Comparison of ENCODE assay signal across 14 mouse cellular contexts in genomic region chr11:120488516-120488915, GRCm38 (mm10). TPM values are rescaled to one million over a fixed set of nuclear protein-coding genes. Genes with fewer than 3 reads are reported as not detected.
A peak's percentile ranks its signal among the peaks of the same experiment; 100 is the strongest.
DNase-seq lines count a peak whose midpoint lies in the region; ATAC-seq and TF ChIP-seq lines count a peak whose summit lies in the region.
"Had no signal": no experiment of that assay in that cellular context is flagged by ENCODE, and none has a peak within 500 bp of the region (broad histone marks: within the 10 kb centered on the region; RNA-seq: fewer than 3 reads in every experiment).

No protein-coding gene starts in this region.

- no peak overlapping the region for H3K9ac ChIP-seq in intestine, embryonic 16.5 days (ENCODE audit: low read depth, low read length)
- no peak overlapping the region for H3K9ac ChIP-seq in intestine, embryonic 15.5 days
- no peak overlapping the region for H3K9ac ChIP-seq in liver, embryonic 13.5 days
- no peak overlapping the region for H3K9ac ChIP-seq in liver, embryonic 11.5 days (ENCODE audit: low read depth, low read length)
- no peak overlapping the region for H3K9ac ChIP-seq in MEL (ENCODE audit: control insufficient read depth, low read depth, low read length, poor library complexity, severe bottlenecking)
- H3K9ac ChIP-seq: forebrain, embryonic 13.5 days; stomach, embryonic 15.5 days had no signal

- no peaks in the 10 kb centered on the region for H3K27me3 ChIP-seq in intestine, embryonic 16.5 days (replicated peaks; ENCODE audit: control insufficient read depth, insufficient read depth, low read length)
- H3K27me3 ChIP-seq in intestine, embryonic 15.5 days (replicated peaks): no peaks in the 10 kb centered on the region
- no peaks in the 10 kb centered on the region for H3K27me3 ChIP-seq in liver, embryonic 13.5 days
- H3K27me3 ChIP-seq in liver, embryonic 11.5 days (replicated peaks; ENCODE audit: control insufficient read depth, insufficient read depth, low read length): no peaks in the 10 kb centered on the region
- H3K27me3 ChIP-seq in MEL (ENCODE audit: control insufficient read depth in 1 of 2, insufficient read depth in 2 of 2, low read length in 2 of 2): no peaks in the 10 kb centered on the region
- H3K27me3 ChIP-seq in small intestine, adult 2 months (ENCODE audit: control insufficient read depth, insufficient read depth, low read length): no peaks in the 10 kb centered on the region
- H3K27me3 ChIP-seq: forebrain, embryonic 13.5 days; Patski; stomach, embryonic 15.5 days had no signal

- peaks cover 46% of the 10 kb centered on the region for H3K4me1 ChIP-seq in intestine, embryonic 16.5 days (ENCODE audit: control insufficient read depth, insufficient read depth, low read length)
- peaks cover 44% of the 10 kb centered on the region for H3K4me1 ChIP-seq in intestine, embryonic 15.5 days (replicated peaks)
- peaks cover 88% of the 10 kb centered on the region for H3K4me1 ChIP-seq in liver, embryonic 13.5 days (replicated peaks)
- H3K4me1 ChIP-seq in liver, embryonic 11.5 days (replicated peaks; ENCODE audit: control insufficient read depth, insufficient read depth, low read length): peaks cover 52% of the 10 kb centered on the region
- peaks cover 3 to 32% of the 10 kb centered on the region in 2 experiments; a peak in 3 of 4 replicates for H3K4me1 ChIP-seq in MEL (ENCODE audit: control insufficient read depth in 1 of 2, insufficient read depth in 2 of 2, low read length in 2 of 2)
- H3K4me1 ChIP-seq in small intestine, adult 2 months (ENCODE audit: control insufficient read depth, insufficient read depth, insufficient read length, low read length): peaks cover 28% of the 10 kb centered on the region

- no peak overlapping the region for H3K4me2 ChIP-seq in intestine, embryonic 16.5 days (ENCODE audit: low read depth, low read length)
- H3K4me2 ChIP-seq in intestine, embryonic 15.5 days (replicated peaks): no peak overlapping the region
- no peak overlapping the region for H3K4me2 ChIP-seq in liver, embryonic 13.5 days
- no peak overlapping the region for H3K4me2 ChIP-seq in liver, embryonic 11.5 days
- H3K4me2 ChIP-seq: forebrain, embryonic 13.5 days; stomach, embryonic 15.5 days had no signal

- peaks cover 15% of the 10 kb centered on the region for H3K36me3 ChIP-seq in intestine, embryonic 16.5 days (ENCODE audit: control insufficient read depth, insufficient read depth, low read length)
- peaks cover 7% of the 10 kb centered on the region; the same call in 1 of the 2 replicates for H3K36me3 ChIP-seq in intestine, embryonic 15.5 days
- peaks cover 50% of the 10 kb centered on the region for H3K36me3 ChIP-seq in liver, embryonic 13.5 days
- peaks cover 37% of the 10 kb centered on the region for H3K36me3 ChIP-seq in liver, embryonic 11.5 days (ENCODE audit: control insufficient read depth, insufficient read depth, low read length)
- H3K36me3 ChIP-seq in MEL (ENCODE audit: control insufficient read depth in 1 of 2, insufficient read depth in 2 of 2, low read length in 2 of 2): peaks cover 7 to 21% of the 10 kb centered on the region in 2 experiments
- H3K36me3 ChIP-seq in small intestine, adult 2 months (ENCODE audit: control insufficient read depth, insufficient read depth, low read length): peaks cover 28% of the 10 kb centered on the region

- no peak for DNase-seq in liver, embryonic 13.5 days
- no peak for DNase-seq in liver, embryonic 11.5 days (ENCODE audit: low spot score)
- peak; percentile 64 for DNase-seq in MEL (ENCODE audit: low read depth, low spot score)
- DNase-seq in heart, adult 8-10 months (ENCODE audit: low spot score): no peak
- DNase-seq: gastrocnemius, postnatal 14 days; right cerebral cortex, postnatal 14 days had no signal

- ATAC-seq in intestine, embryonic 16.5 days: no peak
- no peak for ATAC-seq in intestine, embryonic 15.5 days
- no peak for ATAC-seq in liver, embryonic 13.5 days (ENCODE audit: low read depth)
- ATAC-seq in liver, embryonic 11.5 days (replicated peaks; ENCODE audit: low FRiP score): no peak
- no peak for ATAC-seq in megakaryocyte, adult 5-6 weeks (ENCODE audit: poor library complexity, severe bottlenecking)
- ATAC-seq: midbrain, embryonic 16.5 days; Patski had no signal

- TF ChIP-seq CTCF in MEL (IDR thresholded peaks at IDR 0.05 in 2 of 3, conservative IDR thresholded peaks at IDR 0.05 in 1 of 3; ENCODE audit: control insufficient read depth in 1 of 3, insufficient read depth in 1 of 3, low read depth in 2 of 3, low read length in 3 of 3, poor library complexity in 1 of 3, severe bottlenecking in 1 of 3): peak in 2 of 3 experiments; percentile 8 to 43; a peak in 2 of 6 replicates
- peak; percentile 8; the same call in 1 of the 2 replicates for TF ChIP-seq CTCF in small intestine, adult 2 months (IDR thresholded peaks at IDR 0.05; ENCODE audit: extremely low read depth, insufficient read length, insufficient replicate concordance, low read depth, low read length)

- 63% methylated on average over 4 of the region's 4 CpGs for WGBS in intestine, embryonic 16.5 days
- 64% methylated on average over 4 of the region's 4 CpGs for WGBS in intestine, embryonic 15.5 days
- WGBS in liver, embryonic 13.5 days (ENCODE audit: insufficient replicate concordance): 69% methylated on average over 4 of the region's 4 CpGs
- 76% methylated on average over 4 of the region's 4 CpGs for WGBS in liver, embryonic 11.5 days
- 45% methylated on average over 4 of the region's 4 CpGs for whole genome bisulfite sequencing in small intestine, adult 2 months

- no peak for TF ChIP-seq EP300 in MEL (IDR thresholded peaks at IDR 0.05; ENCODE audit: low read depth in 1 of 2, low read length in 2 of 2)

- H3K9me3 ChIP-seq in intestine, embryonic 16.5 days (ENCODE audit: control insufficient read depth, low read length): no peaks in the 10 kb centered on the region
- no peaks in the 10 kb centered on the region for H3K9me3 ChIP-seq in intestine, embryonic 15.5 days
- H3K9me3 ChIP-seq in liver, embryonic 13.5 days (replicated peaks): no peaks in the 10 kb centered on the region
- H3K9me3 ChIP-seq in liver, embryonic 11.5 days (ENCODE audit: control insufficient read depth, low read length): no peaks in the 10 kb centered on the region
- H3K9me3 ChIP-seq in MEL (replicated peaks; ENCODE audit: insufficient read depth, low read length): no peaks in the 10 kb centered on the region
- H3K9me3 ChIP-seq: forebrain, embryonic 13.5 days; stomach, embryonic 15.5 days had no signal

- H3K27ac ChIP-seq in intestine, embryonic 16.5 days (ENCODE audit: low read length): peak overlapping the region; percentile 62
- no peak overlapping the region; the same call in 1 of the 2 replicates for H3K27ac ChIP-seq in intestine, embryonic 15.5 days
- peak overlapping the region; percentile 24; the same call in 1 of the 2 replicates for H3K27ac ChIP-seq in liver, embryonic 13.5 days
- H3K27ac ChIP-seq in liver, embryonic 11.5 days (ENCODE audit: low read depth, low read length): no peak overlapping the region
- no peak overlapping the region for H3K27ac ChIP-seq in MEL (ENCODE audit: control insufficient read depth, low read depth, low read length)
- H3K27ac ChIP-seq in small intestine, adult 2 months (ENCODE audit: insufficient read depth, low read depth, low read length): peak overlapping the region; percentile 70
- H3K27ac ChIP-seq: forebrain, embryonic 13.5 days had no signal

- no peak for TF ChIP-seq RAD21 in MEL (IDR thresholded peaks at IDR 0.05; ENCODE audit: low read depth, low read length)

- H3K4me3 ChIP-seq in intestine, embryonic 16.5 days (ENCODE audit: low read length): no peak overlapping the region
- H3K4me3 ChIP-seq in intestine, embryonic 15.5 days (replicated peaks): no peak overlapping the region
- no peak overlapping the region for H3K4me3 ChIP-seq in liver, embryonic 13.5 days (replicated peaks)
- H3K4me3 ChIP-seq in liver, embryonic 11.5 days (ENCODE audit: low read depth, low read length): no peak overlapping the region
- H3K4me3 ChIP-seq in MEL (ENCODE audit: control insufficient read depth in 1 of 2, insufficient read depth in 1 of 2, low read depth in 2 of 2, low read length in 2 of 2): no peak overlapping the region
- no peak overlapping the region for H3K4me3 ChIP-seq in small intestine, adult 2 months (ENCODE audit: low read depth, low read length)
- H3K4me3 ChIP-seq: forebrain, embryonic 13.5 days; stomach, embryonic 15.5 days had no signal

- TF ChIP-seq POLR2A in MEL (IDR thresholded peaks at IDR 0.05; ENCODE audit: control insufficient read depth in 1 of 2, insufficient read depth in 1 of 2, low read depth in 1 of 2, low read length in 2 of 2, poor library complexity in 1 of 2): no peak
- no peak for TF ChIP-seq POLR2A in small intestine, adult 2 months (IDR thresholded peaks at IDR 0.05; ENCODE audit: low read depth, low read length)

- H3K79me2 ChIP-seq in MEL (ENCODE audit: control insufficient read depth, insufficient read depth, low read length, poor library complexity): peaks cover 49% of the 10 kb centered on the region

RNA-seq across cellular contexts. Expression of gene Slc25a10, which starts 3.1 kb away (rescaled TPM):
- polyA plus RNA-seq in intestine, embryonic 16.5 days (2015; fragmentation: Nextera tagmentation; extraction: Ambion mirVana): 104 and 108 TPM in 2 replicates
- 79.1 and 90.1 TPM in 2 replicates for polyA plus RNA-seq in intestine, embryonic 15.5 days (2015; fragmentation: Nextera tagmentation; extraction: Ambion mirVana)
- polyA plus RNA-seq in liver, embryonic 13.5 days (2015; fragmentation: Nextera tagmentation; extraction: Ambion mirVana): 42.2 and 44.1 TPM in 2 replicates
- polyA plus RNA-seq in liver, embryonic 11.5 days (2014; fragmentation: Nextera tagmentation; extraction: Ambion mirVana): 65.5 and 70.6 TPM in 2 replicates
- total RNA-seq in MEL (2012; rRNA removed): 40.4 and 52.0 TPM in 2 replicates
- polyA plus RNA-seq in MEL (2012; ENCODE audit: insufficient read depth in 1 of 2, insufficient read length in 2 of 2, low read depth in 1 of 2, low replicate concordance in 2 of 2, missing spikeins in 1 of 2): 10 to 100 TPM in 1 of 2 experiments, not detected in 1; 53.6 TPM
- polyA plus RNA-seq in small intestine, adult 2 months (2012; rRNA removed): 298 and 416 TPM in 2 replicates
- 10 to 100 TPM; 13.7 to 19.4 (median 16.0) TPM for total RNA-seq in heart, adult 8-10 months (2022)
- 9.3 and 14.7 TPM in 2 replicates for total RNA-seq in megakaryocyte, adult 5-6 weeks (2015)
- total RNA-seq in megakaryocyte, adult 5-6 weeks (2017): 12.8 and 17.2 TPM in 2 replicates

RNA-seq across cellular contexts. Expression of gene Mrpl12, which starts 4.1 kb away (rescaled TPM):
- 228 and 239 TPM in 2 replicates for polyA plus RNA-seq in intestine, embryonic 16.5 days (2015; fragmentation: Nextera tagmentation; extraction: Ambion mirVana)
- polyA plus RNA-seq in intestine, embryonic 15.5 days (2015; fragmentation: Nextera tagmentation; extraction: Ambion mirVana): 222 and 231 TPM in 2 replicates
- polyA plus RNA-seq in liver, embryonic 13.5 days (2015; fragmentation: Nextera tagmentation; extraction: Ambion mirVana): 142 and 150 TPM in 2 replicates
- 252 and 266 TPM in 2 replicates for polyA plus RNA-seq in liver, embryonic 11.5 days (2014; fragmentation: Nextera tagmentation; extraction: Ambion mirVana)
- total RNA-seq in MEL (2012; rRNA removed): 401 and 457 TPM in 2 replicates
- polyA plus RNA-seq in MEL (2012; ENCODE audit: insufficient read depth in 1 of 2, insufficient read length in 2 of 2, low read depth in 1 of 2, low replicate concordance in 2 of 2, missing spikeins in 1 of 2): 100 to 1,000 TPM; 374 to 461 TPM
- polyA plus RNA-seq in small intestine, adult 2 months (2012; rRNA removed): 130 and 155 TPM in 2 replicates
- total RNA-seq in heart, adult 8-10 months (2022): 100 to 1,000 TPM; 233 to 251 (median 242) TPM
- total RNA-seq in megakaryocyte, adult 5-6 weeks (2015): 34.3 and 35.6 TPM in 2 replicates
- total RNA-seq in megakaryocyte, adult 5-6 weeks (2017): 25.4 and 41.7 TPM in 2 replicates

RNA-seq across cellular contexts. Expression of gene Arl16, which starts 21.1 kb away (rescaled TPM):
- polyA plus RNA-seq in intestine, embryonic 16.5 days (2015; fragmentation: Nextera tagmentation; extraction: Ambion mirVana): 32.6 and 38.9 TPM in 2 replicates
- polyA plus RNA-seq in intestine, embryonic 15.5 days (2015; fragmentation: Nextera tagmentation; extraction: Ambion mirVana): 34.7 and 36.5 TPM in 2 replicates
- polyA plus RNA-seq in liver, embryonic 13.5 days (2015; fragmentation: Nextera tagmentation; extraction: Ambion mirVana): 15.9 and 16.0 TPM in 2 replicates
- 39.1 and 40.2 TPM in 2 replicates for polyA plus RNA-seq in liver, embryonic 11.5 days (2014; fragmentation: Nextera tagmentation; extraction: Ambion mirVana)
- total RNA-seq in MEL (2012; rRNA removed): 19.8 and 20.8 TPM in 2 replicates
- polyA plus RNA-seq in MEL (2012; ENCODE audit: insufficient read depth in 1 of 2, insufficient read length in 2 of 2, low read depth in 1 of 2, low replicate concordance in 2 of 2, missing spikeins in 1 of 2): 10 to 100 TPM in 1 of 2 experiments, not detected in 1; 20.0 TPM
- 14.3 and 15.4 TPM in 2 replicates for polyA plus RNA-seq in small intestine, adult 2 months (2012; rRNA removed)
- total RNA-seq in heart, adult 8-10 months (2022): 10 to 100 TPM; 10.7 to 12.1 (median 11.8) TPM
- 14.1 and 15.1 TPM in 2 replicates for total RNA-seq in megakaryocyte, adult 5-6 weeks (2015)
- total RNA-seq in megakaryocyte, adult 5-6 weeks (2017): 9.1 and 10.8 TPM in 2 replicates

RNA-seq across cellular contexts. Expression of gene Ccdc137, which starts 30.6 kb away (rescaled TPM):
- 27.1 and 31.3 TPM in 2 replicates for polyA plus RNA-seq in intestine, embryonic 16.5 days (2015; fragmentation: Nextera tagmentation; extraction: Ambion mirVana)
- 27.6 and 31.3 TPM in 2 replicates for polyA plus RNA-seq in intestine, embryonic 15.5 days (2015; fragmentation: Nextera tagmentation; extraction: Ambion mirVana)
- polyA plus RNA-seq in liver, embryonic 13.5 days (2015; fragmentation: Nextera tagmentation; extraction: Ambion mirVana): 20.2 and 23.1 TPM in 2 replicates
- 51.5 and 52.0 TPM in 2 replicates for polyA plus RNA-seq in liver, embryonic 11.5 days (2014; fragmentation: Nextera tagmentation; extraction: Ambion mirVana)
- total RNA-seq in MEL (2012; rRNA removed): 66.1 and 104 TPM in 2 replicates
- polyA plus RNA-seq in MEL (2012; ENCODE audit: insufficient read depth in 1 of 2, insufficient read length in 2 of 2, low read depth in 1 of 2, low replicate concordance in 2 of 2, missing spikeins in 1 of 2): 100 to 1,000 TPM in 1 of 2 experiments, not detected in 1; 116 TPM
- 3.6 and 4.4 TPM in 2 replicates for polyA plus RNA-seq in small intestine, adult 2 months (2012; rRNA removed)
- 1 to 10 TPM; 5.7 to 8.0 (median 7.1) TPM for total RNA-seq in heart, adult 8-10 months (2022)
- total RNA-seq in megakaryocyte, adult 5-6 weeks (2015): 5.8 and 6.2 TPM in 2 replicates
- 5.9 and 36.8 TPM in 2 replicates for total RNA-seq in megakaryocyte, adult 5-6 weeks (2017)

RNA-seq across cellular contexts. Expression of gene Oxld1, which starts 30.6 kb away (rescaled TPM):
- polyA plus RNA-seq in intestine, embryonic 16.5 days (2015; fragmentation: Nextera tagmentation; extraction: Ambion mirVana): 21.0 and 24.6 TPM in 2 replicates
- polyA plus RNA-seq in intestine, embryonic 15.5 days (2015; fragmentation: Nextera tagmentation; extraction: Ambion mirVana): 16.4 and 18.2 TPM in 2 replicates
- 8.4 and 9.5 TPM in 2 replicates for polyA plus RNA-seq in liver, embryonic 13.5 days (2015; fragmentation: Nextera tagmentation; extraction: Ambion mirVana)
- polyA plus RNA-seq in liver, embryonic 11.5 days (2014; fragmentation: Nextera tagmentation; extraction: Ambion mirVana): 12.7 and 16.8 TPM in 2 replicates
- 15.9 and 17.6 TPM in 2 replicates for total RNA-seq in MEL (2012; rRNA removed)
- polyA plus RNA-seq in MEL (2012; ENCODE audit: insufficient read depth in 1 of 2, insufficient read length in 2 of 2, low read depth in 1 of 2, low replicate concordance in 2 of 2, missing spikeins in 1 of 2): 10 to 100 TPM in 1 of 2 experiments, not detected in 1; 17.5 TPM
- polyA plus RNA-seq in small intestine, adult 2 months (2012; rRNA removed): 16.6 and 23.6 TPM in 2 replicates
- 10 to 100 TPM; 64.4 to 76.6 (median 70.0) TPM for total RNA-seq in heart, adult 8-10 months (2022)
- 6.2 and 7.7 TPM in 2 replicates for total RNA-seq in megakaryocyte, adult 5-6 weeks (2015)
- total RNA-seq in megakaryocyte, adult 5-6 weeks (2017): 4.2 and 6.8 TPM in 2 replicates

Comparison
In these comparisons a context has a peak if more than half of its experiments do, and no peak if none do; other contexts are left out.
1. H3K27ac ChIP-seq: peak in intestine, embryonic 16.5 days (single experiment), liver, embryonic 13.5 days (single experiment) and small intestine, adult 2 months (single experiment); none in intestine, embryonic 15.5 days (single experiment), liver, embryonic 11.5 days (single experiment) and MEL (single experiment).